Mouse (Mus musculus) heart, embryonic 12.5 days (tissue): ENCODE measurements at regions not wholly inside any gene's neighbourhood (a gene's known extent, or its start where the extent isn't known, plus 50 kb on each side); places are given as distances from the start of the nearest gene placed in this dataset.

ENCODE experiments used
- ATAC-seq: fragments of 200-750 bp; cut with Nextera tagmentation; 2 replicates; pipeline ENCODE4 v1.8.0; 2017; ENCODE audit warnings: moderate TSS enrichment, moderate library complexity; ENCODE audit not compliant: insufficient number of reproducible peaks, low FRiP score
- H3K27ac ChIP-seq: fragments of 300-500 bp; sonication (generic); 2 replicates; pipeline ENCODE4 v1.5.1; 2016; ENCODE audit warnings: mild to moderate bottlenecking, moderate library complexity; ENCODE audit not compliant: poor library complexity, severe bottlenecking
- H3K27me3 ChIP-seq: fragments of 300-500 bp; sonication (generic); replicated peaks from 2 replicates; pipeline ENCODE4 v1.6.1; 2016; ENCODE audit warnings: mild to moderate bottlenecking, moderate library complexity
- H3K36me3 ChIP-seq: fragments of 300-500 bp; sonication (generic); 2 replicates; pipeline ENCODE4 v1.6.1; 2016; ENCODE audit warnings: mild to moderate bottlenecking, moderate library complexity
- H3K4me1 ChIP-seq: fragments of 300-500 bp; sonication (generic); replicated peaks from 2 replicates; pipeline ENCODE4 v1.6.1; 2016; ENCODE audit warnings: mild to moderate bottlenecking
- H3K4me2 ChIP-seq: fragments of 300-500 bp; sonication (generic); 2 replicates; pipeline ENCODE4 v1.6.1; 2016; ENCODE audit warnings: mild to moderate bottlenecking, moderate library complexity
- H3K4me3 ChIP-seq: fragments of 300-500 bp; sonication (generic); 2 replicates; pipeline ENCODE4 v1.5.1; 2016; ENCODE audit warnings: mild to moderate bottlenecking
- H3K9ac ChIP-seq: fragments of 300-500 bp; sonication (generic); 2 replicates; pipeline ENCODE4 v1.6.1; 2016; ENCODE audit warnings: mild to moderate bottlenecking, moderate library complexity
- H3K9me3 ChIP-seq: fragments of 300-500 bp; sonication (generic); replicated peaks from 2 replicates; pipeline ENCODE4 v1.6.1; 2016; ENCODE audit warnings: mild to moderate bottlenecking, moderate library complexity
- WGBS: fragments of 180-500 bp; shearing (Covaris S2); methylation state at CpG from one replicate; pipeline ENCODE4 v1.1.7; 2016; 5-methylcytosine and 5-hydroxymethylcytosine counted together

DNA sequence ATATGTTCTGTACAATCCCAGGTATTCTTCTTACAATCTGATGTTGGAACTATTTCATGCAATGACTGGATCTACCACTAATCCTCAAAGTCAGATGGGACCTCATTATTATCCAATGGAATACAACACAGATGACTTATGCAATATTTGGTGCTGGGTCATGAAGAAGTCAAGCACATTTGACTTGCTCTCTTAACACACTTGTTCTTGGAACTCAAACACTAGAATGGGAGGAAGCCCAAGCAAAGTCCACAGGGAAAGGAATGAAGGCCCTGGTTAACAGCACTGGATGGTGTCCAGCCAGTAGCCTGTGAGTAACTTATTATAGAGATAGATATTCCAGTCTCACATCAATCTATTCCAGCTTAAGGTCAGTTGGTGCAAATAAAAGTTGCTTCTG, 486.8 kb upstream of the Gm11114 start:
- H3K27ac ChIP-seq: no peak overlapping the region
- H3K4me3 ChIP-seq: no peak overlapping the region
- H3K9me3 ChIP-seq: no peaks in the 10 kb centered on the region
- no peak overlapping the region for H3K9ac ChIP-seq
- H3K4me1 ChIP-seq: no peaks in the 10 kb centered on the region
- H3K27me3 ChIP-seq: no peaks in the 10 kb centered on the region
- no peaks in the 10 kb centered on the region for H3K36me3 ChIP-seq
- no peak for ATAC-seq
- H3K4me2 ChIP-seq: no peak overlapping the region

DNA sequence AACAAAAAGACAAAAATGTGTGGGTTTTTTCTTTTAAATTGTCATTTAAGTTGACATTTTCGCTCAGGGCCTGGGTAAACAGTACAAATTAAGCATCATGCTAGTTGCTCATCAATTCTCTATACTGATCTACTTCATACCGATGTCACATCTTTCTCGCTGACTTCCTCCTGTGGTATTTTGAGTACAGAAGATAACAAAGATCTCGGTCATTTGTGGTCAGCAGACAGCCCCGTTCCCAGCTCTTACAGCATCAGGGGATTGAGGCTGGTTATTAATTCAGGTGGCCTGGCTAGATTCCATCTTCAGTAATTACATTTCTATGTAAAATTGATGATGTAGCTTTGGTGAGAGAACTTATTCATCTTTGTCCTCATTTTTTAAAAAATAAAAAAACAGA, 483.6 kb upstream of the Gm11114 start:
- no peaks in the 10 kb centered on the region for H3K9me3 ChIP-seq
- WGBS: 55% methylated on average over 5 of the region's 5 CpGs
- no peak overlapping the region for H3K27ac ChIP-seq
- H3K27me3 ChIP-seq: no peaks in the 10 kb centered on the region
- H3K4me2 ChIP-seq: no peak overlapping the region
- ATAC-seq: no peak
- H3K9ac ChIP-seq: no peak overlapping the region
- H3K4me1 ChIP-seq: no peaks in the 10 kb centered on the region
- H3K4me3 ChIP-seq: no peak overlapping the region
- H3K36me3 ChIP-seq: no peaks in the 10 kb centered on the region

DNA sequence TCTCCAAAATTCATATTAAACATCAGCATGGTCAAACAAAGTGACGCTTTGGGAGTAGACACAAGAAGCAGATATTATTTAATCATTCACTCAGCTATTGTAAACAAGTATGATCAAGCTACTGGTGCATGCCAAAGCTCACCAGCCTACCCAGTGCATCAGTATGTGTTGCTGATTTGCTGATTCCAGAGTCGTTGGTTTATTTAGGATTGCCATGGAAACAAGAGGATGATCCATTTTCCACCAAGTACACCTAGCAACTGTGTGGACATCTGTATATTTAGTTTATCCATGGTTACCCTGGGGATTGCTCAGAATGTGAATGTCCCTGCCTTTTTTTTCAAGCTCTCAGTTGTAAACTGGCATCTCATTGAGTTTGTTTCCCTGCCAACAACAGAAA, 481.9 kb upstream of the Gm11114 start:
- WGBS: 70% methylated on average over 2 of the region's 2 CpGs
- Histone ChIP-seq H3K4me2 (no peak overlapping the region), H3K4me1 (no peaks in the 10 kb centered on the region), H3K9me3 (no peaks in the 10 kb centered on the region), H3K27ac (no peak overlapping the region), H3K9ac (no peak overlapping the region), H3K27me3 (no peaks in the 10 kb centered on the region), H3K36me3 (no peaks in the 10 kb centered on the region), H3K4me3 (no peak overlapping the region)
- no peak for ATAC-seq

DNA sequence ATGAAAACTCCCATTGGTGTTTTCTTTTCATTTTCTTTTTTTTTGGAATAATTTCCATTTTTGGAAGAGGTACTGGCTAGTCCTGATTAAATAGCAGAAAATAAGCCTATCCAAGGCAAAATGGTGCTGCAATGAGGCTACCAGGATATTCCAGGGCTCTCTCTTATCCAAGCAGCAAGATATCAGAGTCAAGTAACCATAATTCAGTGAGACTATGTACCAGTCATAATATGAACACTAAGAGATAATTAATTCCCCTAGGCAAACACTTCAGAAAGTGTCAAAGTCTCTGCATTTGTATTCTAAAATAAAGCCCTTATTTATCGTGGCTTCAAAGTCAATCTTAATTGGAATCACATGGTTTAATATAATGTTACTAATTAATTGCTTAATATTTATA, 475.1 kb upstream of the Gm11114 start:
- no peak overlapping the region for H3K27ac ChIP-seq
- H3K4me3 ChIP-seq: no peak overlapping the region
- no peak overlapping the region for H3K9ac ChIP-seq
- H3K9me3 ChIP-seq: no peaks in the 10 kb centered on the region
- no peak overlapping the region for H3K4me2 ChIP-seq
- no peaks in the 10 kb centered on the region for H3K36me3 ChIP-seq
- no peaks in the 10 kb centered on the region for H3K27me3 ChIP-seq
- ATAC-seq: no peak
- H3K4me1 ChIP-seq: no peaks in the 10 kb centered on the region
- WGBS: 85% methylated on average over 1 of the region's 1 CpGs

DNA sequence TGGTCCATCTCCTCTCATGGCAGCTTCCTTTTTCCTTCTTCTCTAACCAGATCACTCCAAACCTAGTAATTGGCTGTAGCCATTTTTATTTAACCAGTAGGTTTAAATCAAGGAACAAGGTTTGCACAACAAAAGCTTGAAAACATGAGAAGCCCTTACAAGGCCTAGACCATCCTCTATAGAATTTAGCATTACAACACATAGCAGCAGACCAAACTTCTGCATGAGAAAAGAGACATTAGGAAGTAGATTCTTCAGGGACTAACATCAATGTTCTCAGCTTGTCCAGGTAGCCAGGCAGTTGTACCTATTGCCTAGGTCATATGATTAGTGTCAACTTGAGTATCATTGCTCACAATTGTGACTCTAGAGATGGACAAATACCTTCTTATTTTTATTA, 468.6 kb upstream of the Gm11114 start:
- Histone ChIP-seq H3K36me3 (no peaks in the 10 kb centered on the region), H3K9me3 (no peaks in the 10 kb centered on the region), H3K4me3 (no peak overlapping the region), H3K27ac (no peak overlapping the region), H3K9ac (no peak overlapping the region), H3K4me1 (no peaks in the 10 kb centered on the region), H3K27me3 (no peaks in the 10 kb centered on the region), H3K4me2 (no peak overlapping the region)
- no peak for ATAC-seq

DNA sequence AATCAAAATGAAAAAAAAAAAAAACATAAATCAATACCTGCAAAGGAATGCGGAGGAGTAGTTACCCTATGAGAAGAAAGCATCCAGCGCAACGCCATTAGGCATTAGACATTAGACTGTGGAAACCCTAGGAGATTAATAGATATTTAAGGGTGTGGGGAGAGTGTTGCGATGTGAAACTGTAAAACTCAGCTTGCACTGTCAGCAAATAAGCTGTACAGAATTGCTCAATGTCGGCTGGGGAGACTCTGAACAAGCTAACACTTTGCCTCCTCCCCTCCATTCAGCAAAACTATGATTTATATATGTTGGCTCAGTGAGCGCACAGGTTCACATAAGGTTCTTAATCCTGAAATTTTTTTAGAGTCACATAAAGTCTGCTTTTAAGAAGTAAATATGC, 451.0 kb upstream of the Gm11114 start:
- no peaks in the 10 kb centered on the region for H3K9me3 ChIP-seq
- H3K27me3 ChIP-seq: no peaks in the 10 kb centered on the region
- no peak overlapping the region for H3K9ac ChIP-seq
- H3K4me1 ChIP-seq: no peaks in the 10 kb centered on the region
- no peak overlapping the region for H3K4me2 ChIP-seq
- 76% methylated on average over 6 of the region's 6 CpGs for WGBS
- H3K4me3 ChIP-seq: no peak overlapping the region
- no peak for ATAC-seq
- no peak overlapping the region for H3K27ac ChIP-seq
- no peaks in the 10 kb centered on the region for H3K36me3 ChIP-seq

DNA sequence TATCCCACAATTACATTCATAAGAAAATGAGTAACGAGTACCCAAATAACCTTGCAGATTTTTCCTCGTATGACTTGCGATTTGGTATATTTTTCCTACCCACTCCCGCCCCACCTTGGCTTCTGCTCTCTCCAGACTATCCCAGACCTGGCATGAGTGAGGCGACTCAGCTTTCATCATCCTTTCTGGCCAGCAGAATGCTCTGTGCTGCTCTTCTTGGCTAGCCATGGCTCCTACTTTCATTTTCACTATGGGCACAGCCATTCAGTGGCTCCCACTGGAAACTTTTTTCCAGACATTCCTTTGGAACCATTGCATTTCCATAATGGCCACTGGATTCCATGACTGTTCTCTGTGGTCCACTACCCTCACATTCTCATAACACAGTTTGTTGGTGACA, 449.1 kb upstream of the Gm11114 start:
- Histone ChIP-seq H3K9ac (no peak overlapping the region), H3K4me1 (no peaks in the 10 kb centered on the region), H3K4me3 (no peak overlapping the region), H3K4me2 (no peak overlapping the region), H3K27me3 (no peaks in the 10 kb centered on the region), H3K9me3 (no peaks in the 10 kb centered on the region), H3K27ac (no peak overlapping the region), H3K36me3 (no peaks in the 10 kb centered on the region)
- WGBS: 80% methylated on average over 5 of the region's 5 CpGs
- no peak for ATAC-seq

DNA sequence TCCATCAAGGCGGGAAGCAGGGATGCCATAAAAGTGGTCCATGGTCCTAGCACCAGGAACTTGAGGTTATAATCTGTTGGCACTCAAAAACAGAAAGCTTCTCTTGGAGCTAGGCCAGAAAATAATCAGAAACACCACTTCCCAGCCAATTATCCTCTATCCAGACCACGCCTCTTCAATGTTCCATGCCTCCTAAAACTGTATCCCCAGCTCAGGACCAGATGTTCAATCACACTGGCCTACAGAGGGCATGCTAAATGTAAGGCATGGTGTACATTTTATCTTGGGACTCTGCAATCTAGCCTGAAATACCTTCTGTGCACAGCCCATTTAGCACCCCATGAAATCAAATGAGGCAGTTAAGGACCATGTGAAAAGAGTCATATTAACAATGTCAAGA, 418.4 kb upstream of the Gm11114 start:
- no peak overlapping the region for H3K4me2 ChIP-seq
- H3K9ac ChIP-seq: no peak overlapping the region
- 69% methylated on average over 2 of the region's 2 CpGs for WGBS
- no peaks in the 10 kb centered on the region for H3K36me3 ChIP-seq
- no peak overlapping the region for H3K27ac ChIP-seq
- H3K4me1 ChIP-seq: no peaks in the 10 kb centered on the region
- H3K9me3 ChIP-seq: no peaks in the 10 kb centered on the region
- ATAC-seq: no peak
- H3K27me3 ChIP-seq: no peaks in the 10 kb centered on the region
- H3K4me3 ChIP-seq: no peak overlapping the region

DNA sequence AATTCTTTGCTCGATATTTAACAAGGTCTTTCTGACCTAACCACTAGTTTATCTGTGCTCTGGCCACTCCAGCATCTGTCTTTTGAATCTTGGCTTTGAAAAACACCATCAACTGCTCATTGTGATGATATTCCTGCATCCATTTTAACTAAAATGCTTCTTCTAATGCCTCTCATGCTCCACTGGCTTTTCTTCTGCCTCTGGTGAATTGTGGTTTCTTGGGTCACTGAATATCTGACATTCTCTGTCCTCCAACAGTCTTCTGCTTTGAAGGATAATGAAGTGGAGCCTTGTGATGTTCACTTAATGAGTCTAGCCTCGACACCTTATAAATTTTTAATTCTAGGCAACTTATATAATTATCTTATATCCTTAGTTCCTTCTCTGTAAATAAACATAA, 416.5 kb upstream of the Gm11114 start:
- 62% methylated on average over 2 of the region's 2 CpGs for WGBS
- no peak overlapping the region for H3K4me3 ChIP-seq
- no peak for ATAC-seq
- no peak overlapping the region for H3K4me2 ChIP-seq
- H3K9me3 ChIP-seq: no peaks in the 10 kb centered on the region
- no peaks in the 10 kb centered on the region for H3K27me3 ChIP-seq
- no peaks in the 10 kb centered on the region for H3K4me1 ChIP-seq
- no peak overlapping the region for H3K27ac ChIP-seq
- no peaks in the 10 kb centered on the region for H3K36me3 ChIP-seq
- no peak overlapping the region for H3K9ac ChIP-seq

DNA sequence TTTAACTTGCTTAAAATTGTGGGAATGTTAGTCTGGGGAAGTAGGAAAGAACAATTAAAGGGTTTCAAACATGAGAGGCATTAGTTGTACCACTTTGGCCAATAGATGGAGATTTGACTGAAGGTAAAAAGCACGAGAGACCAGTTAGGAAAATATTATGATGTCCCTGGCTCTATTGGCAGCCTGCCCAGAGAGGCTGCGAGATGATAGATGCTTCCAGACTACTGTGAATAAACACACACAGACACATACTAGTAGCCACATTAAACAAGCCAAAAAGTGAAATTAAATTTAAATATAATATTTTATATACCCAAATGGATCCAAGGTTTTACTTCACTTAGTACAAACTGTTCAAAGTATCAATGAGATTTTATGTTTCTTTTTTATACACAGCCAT, 411.9 kb upstream of the Gm11114 start:
- no peak overlapping the region for H3K4me3 ChIP-seq
- H3K4me1 ChIP-seq: no peaks in the 10 kb centered on the region
- H3K36me3 ChIP-seq: no peaks in the 10 kb centered on the region
- H3K9ac ChIP-seq: no peak overlapping the region
- 5% methylated on average over 2 of the region's 2 CpGs for WGBS
- no peaks in the 10 kb centered on the region for H3K9me3 ChIP-seq
- no peak overlapping the region for H3K27ac ChIP-seq
- H3K27me3 ChIP-seq: no peaks in the 10 kb centered on the region
- no peak for ATAC-seq
- no peak overlapping the region for H3K4me2 ChIP-seq

DNA sequence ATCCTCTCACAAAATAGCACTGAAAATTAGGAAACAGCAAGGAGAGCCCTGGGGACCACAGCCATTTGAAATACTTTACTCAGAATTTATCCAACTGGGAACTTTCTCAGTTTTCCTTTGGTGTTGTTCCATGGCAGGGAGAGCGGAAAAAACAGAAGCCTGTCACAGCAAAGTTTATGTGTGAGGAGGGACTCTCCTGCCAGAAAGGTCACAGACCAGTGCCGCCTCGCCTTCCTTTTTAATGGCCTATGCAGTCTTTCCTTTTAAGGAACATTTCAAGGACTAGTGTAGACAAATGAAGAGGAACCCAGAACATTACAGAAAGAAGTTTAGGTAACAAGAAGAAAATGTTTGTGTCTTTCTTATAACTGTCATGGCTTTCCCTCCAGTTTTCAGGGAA, 406.3 kb upstream of the Gm11114 start:
- WGBS: 57% methylated on average over 3 of the region's 3 CpGs
- no peak for ATAC-seq
- Histone ChIP-seq H3K27me3 (no peaks in the 10 kb centered on the region), H3K4me3 (no peak overlapping the region), H3K4me1 (no peaks in the 10 kb centered on the region), H3K9ac (no peak overlapping the region), H3K9me3 (0 out of 2 replicates have a peak, but pooled peaks cover 2% of the 10 kb centered on the region), H3K36me3 (no peaks in the 10 kb centered on the region), H3K27ac (no peak overlapping the region), H3K4me2 (no peak overlapping the region)

DNA sequence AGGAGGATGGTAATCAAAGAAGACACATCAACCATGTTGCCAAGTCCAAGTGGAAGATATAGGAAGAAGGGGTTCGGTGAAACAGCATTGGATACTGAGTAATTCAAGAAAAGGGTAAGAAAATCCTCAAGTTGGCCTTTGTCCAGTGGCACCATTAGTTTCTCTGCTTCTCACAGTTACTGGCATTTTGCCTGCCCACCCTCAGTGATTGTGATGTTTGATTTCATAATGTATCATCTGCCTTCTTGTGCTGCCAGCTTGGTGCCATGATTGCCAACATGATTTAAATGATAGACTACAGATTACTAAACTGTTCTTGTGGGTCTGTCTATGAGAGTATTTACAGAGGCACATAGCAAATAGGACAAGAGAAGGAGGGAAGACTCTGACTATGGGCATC, 399.3 kb upstream of the Gm11114 start:
- Histone ChIP-seq H3K4me1 (no peaks in the 10 kb centered on the region), H3K27ac (no peak overlapping the region), H3K4me3 (no peak overlapping the region), H3K27me3 (no peaks in the 10 kb centered on the region), H3K9ac (no peak overlapping the region), H3K9me3 (0 out of 2 replicates have a peak, but pooled peaks cover 2% of the 10 kb centered on the region), H3K36me3 (no peaks in the 10 kb centered on the region), H3K4me2 (no peak overlapping the region)
- WGBS: 82% methylated on average over 1 of the region's 1 CpGs
- no peak for ATAC-seq
